Mouse (Mus musculus) heart, adult 2 months (tissue): Measurements from ENCODE around the gene Rfx2. TPM values are rescaled to one million over a fixed set of nuclear protein-coding genes. Genes with fewer than 3 reads are reported as not detected.

Experiments used
- DNase-seq, 2 experiments: peaks; one replicate each; pipeline ENCODE4 v3.0.0; 2021
- H3K27ac ChIP-seq: fragments of 200-600 bp; 2 replicates; pipeline ENCODE4 v1.8.1; 2022
- H3K27me3 ChIP-seq: fragments of 200-500 bp; 2 replicates; pipeline ENCODE4 v1.6.1; 2012; ENCODE audit warnings: mild to moderate bottlenecking, low read length, inconsistent platforms, mixed read lengths; ENCODE audit not compliant: control insufficient read depth, insufficient read depth
- H3K36me3 ChIP-seq: fragments of 200-500 bp; 2 replicates; pipeline ENCODE4 v1.6.1; 2012; ENCODE audit warnings: low read length, inconsistent platforms; ENCODE audit not compliant: control insufficient read depth, insufficient read depth
- H3K4me1 ChIP-seq: fragments of 200-500 bp; 2 replicates; pipeline ENCODE4 v1.6.1; 2011; ENCODE audit warnings: low read length; ENCODE audit not compliant: control insufficient read depth, insufficient read depth
- H3K4me3 ChIP-seq: fragments of 200-600 bp; 2 replicates; pipeline ENCODE4 v1.8.1; 2022
- H3K79me2 ChIP-seq: fragments of 200-500 bp; replicated peaks from 2 replicates; pipeline ENCODE4 v1.6.1; 2012; ENCODE audit warnings: mild to moderate bottlenecking, inconsistent platforms, low read length, moderate library complexity, mixed read lengths; ENCODE audit not compliant: control insufficient read depth, insufficient read depth
- H3K9ac ChIP-seq: fragments of 200-500 bp; 2 replicates; pipeline ENCODE4 v1.6.1; 2012; ENCODE audit warnings: low read depth, mild to moderate bottlenecking, control low read depth, inconsistent platforms, low read length, mixed read lengths
- CTCF ChIP-seq: fragments of 200-600 bp; IDR thresholded peaks from 2 replicates; pipeline ENCODE4 v1.8.1; 2022; ENCODE audit warnings: antibody characterized with exemption, mild to moderate bottlenecking, moderate library complexity
- EP300 ChIP-seq: fragments of 200-500 bp; IDR thresholded peaks from 2 replicates; pipeline ENCODE4 v1.6.1; 2011; ENCODE audit warnings: low read depth, low read length, control low read depth; ENCODE audit not compliant: insufficient read depth
- POLR2A ChIP-seq: fragments of 200-500 bp; IDR thresholded peaks from 2 replicates; pipeline ENCODE4 v1.6.1; 2011; ENCODE audit warnings: mild to moderate bottlenecking, low read depth, low read length, control low read depth; ENCODE audit not compliant: insufficient read depth
- WGBS: fragments of 180-500 bp; shearing (Covaris S2); methylation state at CpG from one replicate; pipeline ENCODE4 v1.1.7; 2018; 5-methylcytosine and 5-hydroxymethylcytosine counted together
- intact Hi-C: fragments of 180-260 bp; cut with DNase I; formaldehyde crosslinking; loops from one replicate; pipeline ENCODE4 v1.15.1; 2025
- polyA plus RNA-seq: library from polyadenylated mRNA; depleted of rRNA; stranded (reverse); fragments of >200 nt; gene quantifications from 2 replicates; pipeline ENCODE4 v1.2.3, GENCODE M21; 2012
- total RNA-seq, 2 experiments: library from RNA; stranded (reverse); gene quantifications; 2 replicates each; pipeline ENCODE4 v1.2.3; 2021

Rfx2 gene
- total and polyA plus RNA-seq, 3 experiments, result 2.8 to 6.0 (median 3.0) TPM

DNA sequence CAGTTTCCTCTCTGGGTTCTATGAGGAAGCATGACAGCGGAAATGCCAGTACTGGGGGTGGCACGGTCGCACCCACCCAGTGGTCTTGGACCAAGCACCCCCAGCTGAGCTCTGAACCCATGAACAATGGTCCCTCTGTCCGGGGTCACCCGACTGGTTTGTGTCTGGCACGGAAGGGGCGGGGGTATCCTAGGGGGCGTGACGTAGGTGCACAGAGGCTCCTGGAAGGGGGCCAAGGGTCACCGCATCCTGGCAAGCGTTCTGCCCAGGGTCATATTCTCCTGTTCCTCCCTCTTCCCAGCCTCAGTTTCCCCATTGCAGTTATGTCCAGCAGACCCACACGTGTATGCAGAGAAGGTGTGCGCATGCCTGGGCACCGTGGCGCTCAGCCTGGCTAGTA, 77.4 kb downstream of the Rfx2 start:
- no peaks in the 10 kb centered on the region for H3K4me1 ChIP-seq
- H3K36me3 ChIP-seq, result no peaks in the 10 kb centered on the region
- intact Hi-C loops, result no loop called here
- no peak for TF ChIP-seq CTCF
- TF ChIP-seq POLR2A, result no peak
- no peak for TF ChIP-seq EP300
- H3K9ac ChIP-seq, result no peak overlapping the region
- peaks cover 2% of the 10 kb centered on the region; the same call in 1 of the 2 replicates for H3K27me3 ChIP-seq
- H3K27ac ChIP-seq, result no peak overlapping the region
- DNase-seq, result no peak
- no peaks in the 10 kb centered on the region for H3K79me2 ChIP-seq
- 28% methylated on average over 15 of the region's 15 CpGs for WGBS
- no peak overlapping the region for H3K4me3 ChIP-seq

DNA sequence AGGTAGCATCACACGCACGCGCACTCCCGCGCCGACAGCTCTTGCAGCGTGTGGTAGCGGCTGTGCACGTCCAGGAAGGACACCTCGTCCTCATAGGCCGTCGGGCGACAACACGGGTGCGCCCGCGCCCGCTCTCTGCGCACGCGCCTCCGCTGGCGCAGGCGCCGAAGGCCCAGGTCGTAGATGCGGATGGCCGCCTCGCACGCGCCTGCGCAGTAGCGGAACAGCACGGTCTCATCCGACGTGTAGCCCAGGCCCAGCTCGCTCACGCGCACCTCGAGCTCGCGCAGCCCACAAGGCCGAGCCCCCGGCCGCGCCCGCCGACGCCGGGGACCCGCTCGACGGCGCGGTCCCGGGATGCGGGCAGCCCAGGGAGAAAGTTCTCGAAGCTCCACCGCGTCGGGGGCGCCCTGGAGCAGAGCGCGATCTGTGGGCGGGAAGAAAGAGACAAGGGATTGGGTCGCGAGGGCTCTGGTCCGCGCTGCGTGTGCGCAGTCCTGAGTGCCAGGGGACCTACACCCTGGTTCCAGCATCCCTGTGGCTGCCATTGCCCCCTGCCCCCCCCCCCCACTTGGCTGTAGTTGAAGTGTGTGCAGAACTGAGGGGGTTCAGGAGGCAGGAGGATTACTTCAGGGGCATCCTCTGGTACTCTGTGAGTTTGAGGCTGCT, 79.3 kb downstream of the Rfx2 start:
- WGBS, result 37% methylated on average over 71 of the region's 71 CpGs
- no peaks in the 10 kb centered on the region for H3K4me1 ChIP-seq
- H3K9ac ChIP-seq, result no peak overlapping the region; the same call in 1 of the 2 replicates

DNA sequence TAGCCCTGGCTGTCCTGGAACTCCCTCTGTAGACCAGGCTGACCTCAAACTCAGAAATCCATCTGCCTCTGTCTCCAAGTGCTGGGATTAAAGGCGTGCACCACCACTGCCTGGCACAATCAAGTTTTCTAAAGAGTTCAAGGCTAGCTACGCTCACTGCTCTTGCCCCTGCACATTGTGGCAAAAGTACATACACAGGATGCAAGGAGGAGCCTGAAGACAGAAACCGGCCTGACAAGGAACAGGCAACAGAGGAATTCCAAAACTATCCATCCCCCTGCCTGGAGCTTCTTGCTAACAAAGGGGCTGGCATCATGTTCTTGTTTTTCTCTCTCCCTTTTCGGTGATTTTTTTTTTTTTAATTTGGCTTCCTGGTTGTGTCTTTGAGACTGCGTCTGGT, 86.6 kb downstream of the Rfx2 start:
- H3K27ac ChIP-seq, result no peak overlapping the region
- H3K9ac ChIP-seq, result no peak overlapping the region
- H3K79me2 ChIP-seq, result no peaks in the 10 kb centered on the region
- no peak for TF ChIP-seq EP300
- TF ChIP-seq CTCF, result no peak
- TF ChIP-seq POLR2A, result no peak
- intact Hi-C loops, result no loop called here
- no peak for DNase-seq
- no peaks in the 10 kb centered on the region for H3K4me1 ChIP-seq
- 56% methylated on average over 5 of the region's 5 CpGs for WGBS
- no peak overlapping the region for H3K4me3 ChIP-seq
- H3K36me3 ChIP-seq, result no peaks in the 10 kb centered on the region
- no peaks in the 10 kb centered on the region for H3K27me3 ChIP-seq

More for the DNA sequence above, 79.3 kb downstream of the Rfx2 start:
- H3K4me3 ChIP-seq, result no peak overlapping the region
- no peak overlapping the region for H3K27ac ChIP-seq
- H3K36me3 ChIP-seq, result no peaks in the 10 kb centered on the region
- TF ChIP-seq CTCF (no peak), POLR2A (peak; percentile 39; the same call in 1 of the 2 replicates), EP300 (no peak)
- H3K27me3 ChIP-seq, result peaks cover 2% of the 10 kb centered on the region; the same call in 1 of the 2 replicates
- H3K79me2 ChIP-seq, result no peaks in the 10 kb centered on the region
- peak in 1 of 2 experiments; percentile 43 for DNase-seq
- intact Hi-C loops, result no loop called here

DNA sequence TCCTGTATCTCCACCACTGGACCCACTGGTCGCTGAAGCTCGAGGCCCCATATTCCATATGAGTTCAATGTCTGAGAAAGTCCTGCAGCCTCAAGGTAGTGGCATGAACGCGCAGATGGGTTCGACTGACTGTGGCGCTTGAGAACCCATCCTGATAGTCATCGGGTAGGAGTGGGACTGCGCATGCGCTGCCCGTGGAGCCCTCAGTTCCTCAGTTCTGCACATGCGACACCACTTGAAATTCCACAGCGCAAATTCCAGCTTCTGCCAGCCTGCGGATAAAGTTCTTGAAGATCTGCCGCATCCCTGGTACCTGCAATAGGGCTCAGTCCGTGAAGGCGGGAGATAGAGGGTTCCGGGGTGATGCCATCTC, 90.0 kb downstream of the Rfx2 start:
- 62% methylated on average over 17 of the region's 17 CpGs for WGBS
- no peak overlapping the region for H3K4me3 ChIP-seq
- DNase-seq, result peak in 1 of 2 experiments; percentile 18
- no peaks in the 10 kb centered on the region for H3K79me2 ChIP-seq
- intact Hi-C loops, result no loop called here
- peaks cover 3% of the 10 kb centered on the region; the same call in 1 of the 2 replicates for H3K4me1 ChIP-seq
- no peaks in the 10 kb centered on the region for H3K36me3 ChIP-seq
- TF ChIP-seq POLR2A, result no peak
- TF ChIP-seq CTCF, result no peak
- TF ChIP-seq EP300, result no peak
- no peak overlapping the region for H3K9ac ChIP-seq
- no peak overlapping the region for H3K27ac ChIP-seq
- no peaks in the 10 kb centered on the region for H3K27me3 ChIP-seq

DNA sequence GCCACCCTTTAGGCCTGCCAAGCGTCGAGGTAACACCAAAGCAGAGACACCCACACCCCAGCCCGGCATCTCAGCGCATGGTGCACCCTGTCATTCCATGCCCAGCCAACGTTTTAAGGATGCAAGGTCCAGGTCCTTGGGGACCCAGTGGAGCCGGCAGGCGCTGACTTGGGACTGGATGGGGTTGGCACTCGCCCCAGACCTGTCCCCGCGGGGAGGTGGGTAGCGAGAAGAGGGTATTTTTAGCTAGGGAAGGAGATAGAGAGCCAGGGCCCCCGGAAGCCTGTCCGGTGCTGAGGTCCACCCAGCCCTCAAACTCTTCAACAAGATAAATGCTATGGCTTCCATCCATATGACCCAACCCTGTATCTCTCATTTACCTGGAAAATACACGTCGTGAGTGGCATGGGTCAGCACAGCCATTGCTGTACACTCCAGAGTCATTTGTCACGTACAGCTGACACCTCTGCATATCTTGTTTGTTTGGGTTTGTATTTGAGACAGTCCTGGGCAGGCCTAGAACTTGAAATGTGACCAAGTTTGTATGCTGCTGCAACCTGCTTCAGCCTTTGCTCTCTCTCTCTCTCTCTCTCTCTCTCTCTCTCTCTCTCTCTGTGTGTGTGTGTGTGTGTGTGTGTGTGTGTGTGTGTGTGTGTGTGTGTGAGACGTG, 90.6 kb downstream of the Rfx2 start:
- TF ChIP-seq CTCF, result no peak
- TF ChIP-seq POLR2A, result no peak
- no peak for TF ChIP-seq EP300
- H3K27ac ChIP-seq, result no peak overlapping the region
- H3K4me1 ChIP-seq, result peaks cover 3% of the 10 kb centered on the region; the same call in 1 of the 2 replicates
- H3K9ac ChIP-seq, result no peak overlapping the region
- intact Hi-C loops, result no loop called here
- no peaks in the 10 kb centered on the region for H3K79me2 ChIP-seq
- WGBS, result 34% methylated on average over 17 of the region's 17 CpGs
- H3K27me3 ChIP-seq, result no peaks in the 10 kb centered on the region
- DNase-seq, result peak in 1 of 2 experiments; percentile 43
- H3K4me3 ChIP-seq, result no peak overlapping the region
- no peaks in the 10 kb centered on the region for H3K36me3 ChIP-seq

DNA sequence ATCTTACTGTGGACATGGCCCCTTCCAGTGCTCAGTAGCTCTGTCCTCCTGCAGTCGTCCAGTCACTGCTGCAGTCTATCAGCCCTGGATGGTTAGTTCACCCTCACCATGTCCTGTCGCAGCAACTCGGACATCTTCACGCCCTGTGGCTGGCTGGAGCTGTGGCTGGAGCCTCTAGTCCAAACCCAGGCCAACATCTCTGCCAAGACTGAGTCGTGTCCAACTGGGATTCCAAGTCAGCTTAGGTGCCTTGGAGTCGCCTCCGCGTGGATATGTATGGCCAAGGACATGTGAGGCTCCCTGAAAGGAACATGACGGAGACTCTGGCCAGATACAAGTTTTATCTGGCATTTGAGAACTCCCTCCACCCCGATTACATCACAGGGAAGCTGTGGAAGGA, 92.6 kb downstream of the Rfx2 start:
- Histone ChIP-seq H3K9ac (no peak overlapping the region), H3K79me2 (no peaks in the 10 kb centered on the region), H3K27me3 (no peaks in the 10 kb centered on the region), H3K36me3 (no peaks in the 10 kb centered on the region), H3K27ac (no peak overlapping the region), H3K4me3 (no peak overlapping the region), H3K4me1 (peaks cover 3% of the 10 kb centered on the region; the same call in 1 of the 2 replicates)
- 51% methylated on average over 10 of the region's 10 CpGs for WGBS
- no peak for TF ChIP-seq EP300
- TF ChIP-seq CTCF, result no peak
- TF ChIP-seq POLR2A, result no peak
- DNase-seq, result no peak
- intact Hi-C loops, result no loop called here
